ENCODE assay signal across 27 mouse cellular contexts in genomic region chr6:93569866-93570265, GRCm38 (mm10).
"Had no signal": no experiment of that assay in that cellular context is flagged by ENCODE, and none has a peak within 500 bp of the region (broad histone marks: within the 10 kb centered on the region; RNA-seq: fewer than 3 reads in every experiment).

No protein-coding gene starts in this region.

- H3K9me3 ChIP-seq: embryonic facial prominence, embryonic 10.5 days; embryonic facial prominence, embryonic 13.5 days; embryonic facial prominence, embryonic 15.5 days; forebrain, embryonic 10.5 days; forebrain, embryonic 12.5 days; forebrain, embryonic 13.5 days; forebrain, embryonic 15.5 days had no signal

- H3K9ac ChIP-seq: embryonic facial prominence, embryonic 12.5 days; embryonic facial prominence, embryonic 13.5 days; embryonic facial prominence, embryonic 15.5 days; forebrain, embryonic 12.5 days; forebrain, embryonic 13.5 days; forebrain, embryonic 15.5 days; forebrain, postnatal 0 days had no signal

- H3K4me3 ChIP-seq: embryonic facial prominence, embryonic 10.5 days; embryonic facial prominence, embryonic 12.5 days; embryonic facial prominence, embryonic 13.5 days; embryonic facial prominence, embryonic 15.5 days; erythroblast, embryonic 14.5 days; forebrain, embryonic 10.5 days; forebrain, embryonic 12.5 days; forebrain, embryonic 13.5 days; forebrain, embryonic 15.5 days; gastrocnemius, adult 2 months; heart, adult 2 months had no signal

- ATAC-seq: forebrain, embryonic 13.5 days; forebrain, embryonic 14.5 days; forebrain, embryonic 15.5 days; forebrain, embryonic 16.5 days; forebrain, postnatal 0 days had no signal

- H3K4me1 ChIP-seq: embryonic facial prominence, embryonic 10.5 days; embryonic facial prominence, embryonic 12.5 days; embryonic facial prominence, embryonic 13.5 days; embryonic facial prominence, embryonic 15.5 days had no signal

- DNase-seq: cerebellum, adult 2 months; cerebellum, adult 8-10 months; cerebellum, adult 9-10 months; cerebellum, adult 9-11 months; cerebellum, postnatal 10 days; cerebellum, postnatal 14 days; cerebellum, postnatal 25 days; cerebellum, postnatal 36 days; embryo, embryonic 11 days; forebrain, postnatal 0 days; gastrocnemius, postnatal 10 days; gastrocnemius, postnatal 14 days; gastrocnemius, postnatal 25 days; gastrocnemius, postnatal 36 days; heart, adult 2 months had no signal

- H3K36me3 ChIP-seq: embryonic facial prominence, embryonic 10.5 days; embryonic facial prominence, embryonic 12.5 days; embryonic facial prominence, embryonic 13.5 days; embryonic facial prominence, embryonic 15.5 days; forebrain, embryonic 10.5 days; forebrain, embryonic 12.5 days; forebrain, embryonic 15.5 days had no signal

- H3K27me3 ChIP-seq: embryonic facial prominence, embryonic 12.5 days; embryonic facial prominence, embryonic 13.5 days; embryonic facial prominence, embryonic 15.5 days; forebrain, embryonic 12.5 days; forebrain, embryonic 13.5 days; forebrain, embryonic 15.5 days had no signal

- H3K4me2 ChIP-seq: embryonic facial prominence, embryonic 12.5 days; embryonic facial prominence, embryonic 13.5 days; embryonic facial prominence, embryonic 15.5 days; forebrain, embryonic 12.5 days; forebrain, embryonic 13.5 days; forebrain, embryonic 15.5 days had no signal

- H3K27ac ChIP-seq: embryonic facial prominence, embryonic 10.5 days; embryonic facial prominence, embryonic 12.5 days; embryonic facial prominence, embryonic 13.5 days; embryonic facial prominence, embryonic 15.5 days; forebrain, embryonic 10.5 days; forebrain, embryonic 12.5 days; forebrain, embryonic 13.5 days; forebrain, embryonic 15.5 days; gastrocnemius, adult 2 months; heart, adult 2 months had no signal
